Mouse (Mus musculus): ENCODE data around the gene B4galt5.
"Not testable (repeated sequence)": the region's sequence is repeated elsewhere in the genome, so short reads cannot be mapped to it uniquely, and the experiment has no call there.

DNA sequence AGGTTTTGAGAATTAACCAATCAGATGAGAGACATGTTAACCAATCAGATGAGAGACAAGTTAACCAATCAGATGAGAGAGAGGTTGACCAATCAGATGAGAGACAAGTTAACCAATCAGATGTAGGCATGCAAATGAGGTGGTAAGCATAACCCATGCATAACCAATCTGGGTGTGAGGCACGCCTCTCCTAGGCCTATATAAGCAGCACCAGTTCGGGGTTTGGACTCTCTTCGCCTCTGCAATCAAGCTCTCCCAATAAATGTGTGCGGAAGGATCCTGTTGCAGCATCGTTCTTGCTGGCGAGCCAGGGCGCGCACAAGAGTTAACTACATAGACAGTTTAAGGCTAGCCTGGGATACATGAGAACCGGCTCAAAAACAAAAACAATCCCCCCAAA is 47.4 kb upstream of the B4galt5 start:
- not testable (repeated sequence) for TF ChIP-seq POLR2A (IDR thresholded peaks at IDR 0.05; ENCODE audit: insufficient read length, low read depth); TCF12 (IDR thresholded peaks at IDR 0.05; ENCODE audit: insufficient read depth, poor library complexity, severe bottlenecking); MYOG (IDR thresholded peaks at IDR 0.05; ENCODE audit: control insufficient read depth in 1 of 3, insufficient read depth in 1 of 3, insufficient read length in 2 of 3, low read depth in 2 of 3); CEBPB (IDR thresholded peaks at IDR 0.05; ENCODE audit: insufficient read depth, poor library complexity, severe bottlenecking); MAX (IDR thresholded peaks at IDR 0.05; ENCODE audit: low read depth); USF1 (IDR thresholded peaks at IDR 0.05; ENCODE audit: low read depth); REST (IDR thresholded peaks at IDR 0.05; ENCODE audit: insufficient read depth, insufficient read length); MYOD1 (IDR thresholded peaks at IDR 0.05; ENCODE audit: control insufficient read depth in 1 of 3, insufficient read length in 2 of 3, low read depth in 2 of 3); E2F4 (IDR thresholded peaks at IDR 0.05; ENCODE audit: insufficient read depth)

Measured in myocyte (in vitro differentiated cells).